Mouse (Mus musculus): ENCODE measurements at regions not wholly inside any gene's neighbourhood (a gene's known extent, or its start where the extent isn't known, plus 50 kb on each side); places are given as distances from the start of the nearest gene placed in this dataset.
A peak's percentile ranks its signal among the peaks of the same experiment; 100 is the strongest.

- Histone ChIP-seq H3K9me3 (no peaks in the 10 kb centered on the region), H3K9ac (replicated peaks) (no peak overlapping the region), H3K36me3 (no peaks in the 10 kb centered on the region), H3K4me1 (replicated peaks) (no peaks in the 10 kb centered on the region), H3K4me3 (replicated peaks) (no peak overlapping the region), H3K27me3 (no peaks in the 10 kb centered on the region), H3K27ac (no peak overlapping the region), H3K4me2 (replicated peaks) (no peak overlapping the region)
- ATAC-seq = no peak
- WGBS = 77% methylated on average over 4 of the region's 4 CpGs
Observed at GRCm38 (mm10) chr14:46202818-46203217, 176.4 kb upstream of the Gm15217 start.

- Histone ChIP-seq H3K9me3 (no peaks in the 10 kb centered on the region), H3K27ac (no peak overlapping the region), H3K36me3 (no peaks in the 10 kb centered on the region), H3K4me3 (replicated peaks) (no peak overlapping the region), H3K4me1 (replicated peaks) (no peaks in the 10 kb centered on the region), H3K4me2 (replicated peaks) (no peak overlapping the region), H3K9ac (replicated peaks) (no peak overlapping the region), H3K27me3 (no peaks in the 10 kb centered on the region)
- WGBS = 95% methylated on average over 4 of the region's 4 CpGs
- ATAC-seq = no peak
Observed at GRCm38 (mm10) chr14:46220483-46220882, 158.7 kb upstream of the Gm15217 start.

- Histone ChIP-seq H3K9ac (replicated peaks) (no peak overlapping the region), H3K9me3 (no peaks in the 10 kb centered on the region), H3K4me1 (replicated peaks) (0 out of 2 replicates have a peak, but pooled peaks cover 5% of the 10 kb centered on the region), H3K27ac (no peak overlapping the region), H3K4me3 (replicated peaks) (no peak overlapping the region), H3K27me3 (no peaks in the 10 kb centered on the region), H3K4me2 (replicated peaks) (no peak overlapping the region), H3K36me3 (no peaks in the 10 kb centered on the region)
- 83% methylated on average over 4 of the region's 4 CpGs for WGBS
- ATAC-seq = no peak
Observed at GRCm38 (mm10) chr14:46221897-46222669, 157.1 kb upstream of the Gm15217 start.

GRCm38 (mm10) chr14:46223008-46223407 is 156.2 kb upstream of the Gm15217 start:
- no peak overlapping the region for H3K9ac ChIP-seq (replicated peaks)
- 0 out of 2 replicates have a peak, but pooled peaks cover 5% of the 10 kb centered on the region for H3K4me1 ChIP-seq (replicated peaks)
- 66% methylated on average over 6 of the region's 6 CpGs for WGBS

GRCm38 (mm10) chr14:46224421-46224950 is 154.7 kb upstream of the Gm15217 start:
- Histone ChIP-seq H3K9me3 (no peaks in the 10 kb centered on the region), H3K9ac (replicated peaks) (no peak overlapping the region), H3K27me3 (no peaks in the 10 kb centered on the region), H3K36me3 (no peaks in the 10 kb centered on the region), H3K4me3 (replicated peaks) (no peak overlapping the region), H3K27ac (no peak overlapping the region), H3K4me1 (replicated peaks) (0 out of 2 replicates have a peak, but pooled peaks cover 5% of the 10 kb centered on the region), H3K4me2 (replicated peaks) (no peak overlapping the region)
- ATAC-seq = no peak
- WGBS = 88% methylated on average over 4 of the region's 4 CpGs

More at GRCm38 (mm10) chr14:46223008-46223407, 156.2 kb upstream of the Gm15217 start:
- H3K27me3 ChIP-seq = no peaks in the 10 kb centered on the region
- ATAC-seq = no peak
- no peak overlapping the region for H3K4me3 ChIP-seq (replicated peaks)
- no peak overlapping the region for H3K4me2 ChIP-seq (replicated peaks)
- H3K9me3 ChIP-seq = no peaks in the 10 kb centered on the region
- H3K27ac ChIP-seq = no peak overlapping the region
- H3K36me3 ChIP-seq = no peaks in the 10 kb centered on the region

- Histone ChIP-seq H3K27ac (no peak overlapping the region), H3K4me1 (replicated peaks) (0 out of 2 replicates have a peak, but pooled peaks cover 5% of the 10 kb centered on the region), H3K36me3 (no peaks in the 10 kb centered on the region), H3K9ac (replicated peaks) (no peak overlapping the region), H3K9me3 (no peaks in the 10 kb centered on the region), H3K27me3 (no peaks in the 10 kb centered on the region), H3K4me2 (replicated peaks) (no peak overlapping the region), H3K4me3 (replicated peaks) (no peak overlapping the region)
- ATAC-seq = peak; percentile 34; the same call in 1 of the 2 replicates
- 56% methylated on average over 6 of the region's 6 CpGs for WGBS
Observed at GRCm38 (mm10) chr14:46225851-46226608, 153.2 kb upstream of the Gm15217 start.

GRCm38 (mm10) chr14:46234040-46234439 is 145.2 kb upstream of the Gm15217 start:
- Histone ChIP-seq H3K27ac (no peak overlapping the region), H3K9ac (replicated peaks) (no peak overlapping the region), H3K4me2 (replicated peaks) (no peak overlapping the region), H3K36me3 (no peaks in the 10 kb centered on the region), H3K27me3 (no peaks in the 10 kb centered on the region), H3K4me1 (replicated peaks) (no peaks in the 10 kb centered on the region), H3K9me3 (no peaks in the 10 kb centered on the region), H3K4me3 (replicated peaks) (no peak overlapping the region)
- ATAC-seq = no peak
- WGBS = 79% methylated on average over 3 of the region's 3 CpGs

GRCm38 (mm10) chr14:46234835-46235234 is 144.4 kb upstream of the Gm15217 start:
- Histone ChIP-seq H3K36me3 (no peaks in the 10 kb centered on the region), H3K4me3 (replicated peaks) (no peak overlapping the region), H3K27me3 (no peaks in the 10 kb centered on the region), H3K9me3 (no peaks in the 10 kb centered on the region), H3K4me1 (replicated peaks) (no peaks in the 10 kb centered on the region), H3K9ac (replicated peaks) (no peak overlapping the region), H3K27ac (no peak overlapping the region), H3K4me2 (replicated peaks) (no peak overlapping the region)
- no peak for ATAC-seq
- WGBS = 98% methylated on average over 8 of the region's 8 CpGs

GRCm38 (mm10) chr14:46240046-46240800 is 139.0 kb upstream of the Gm15217 start:
- H3K27ac ChIP-seq = no peak overlapping the region
- H3K4me1 ChIP-seq (replicated peaks) = no peaks in the 10 kb centered on the region
- no peaks in the 10 kb centered on the region for H3K36me3 ChIP-seq
- WGBS = 85% methylated on average over 15 of the region's 15 CpGs
- no peak overlapping the region for H3K9ac ChIP-seq (replicated peaks)
- ATAC-seq = no peak
- no peaks in the 10 kb centered on the region for H3K27me3 ChIP-seq
- H3K4me2 ChIP-seq (replicated peaks) = no peak overlapping the region
- no peaks in the 10 kb centered on the region for H3K9me3 ChIP-seq
- no peak overlapping the region for H3K4me3 ChIP-seq (replicated peaks)

- Histone ChIP-seq H3K4me2 (replicated peaks) (no peak overlapping the region), H3K4me3 (replicated peaks) (no peak overlapping the region), H3K4me1 (replicated peaks) (no peaks in the 10 kb centered on the region), H3K27ac (no peak overlapping the region), H3K36me3 (no peaks in the 10 kb centered on the region), H3K9me3 (no peaks in the 10 kb centered on the region), H3K27me3 (no peaks in the 10 kb centered on the region), H3K9ac (replicated peaks) (no peak overlapping the region)
- WGBS = 88% methylated on average over 2 of the region's 2 CpGs
- no peak for ATAC-seq
Observed at GRCm38 (mm10) chr14:46240896-46241295, 138.3 kb upstream of the Gm15217 start.

- no peak overlapping the region for H3K9ac ChIP-seq (replicated peaks)
- no peak overlapping the region for H3K4me2 ChIP-seq (replicated peaks)
- no peak for ATAC-seq
- H3K36me3 ChIP-seq = no peaks in the 10 kb centered on the region
- 71% methylated on average over 16 of the region's 16 CpGs for WGBS
- no peak overlapping the region for H3K27ac ChIP-seq
- H3K4me1 ChIP-seq (replicated peaks) = no peaks in the 10 kb centered on the region
- H3K27me3 ChIP-seq = no peaks in the 10 kb centered on the region
- H3K4me3 ChIP-seq (replicated peaks) = no peak overlapping the region
- H3K9me3 ChIP-seq = no peaks in the 10 kb centered on the region
Observed at GRCm38 (mm10) chr14:46247491-46248484, 131.4 kb upstream of the Gm15217 start.
